Mouse (Mus musculus): Measurements from ENCODE around the gene Mydgf. TPM values are rescaled to one million over a fixed set of nuclear protein-coding genes. Genes with fewer than 3 reads are reported as not detected.

Mydgf gene
- total and polyA plus RNA-seq, 3 experiments: 61.1 to 101 (median 85.5) TPM

- Histone ChIP-seq H3K9me3 (replicated peaks; ENCODE audit: low read length) (no peaks in the 10 kb centered on the region), H3K4me1 (ENCODE audit: control insufficient read depth in 1 of 2, insufficient read depth in 2 of 2) (peaks cover 2 to 8% of the 10 kb centered on the region in 2 experiments; a peak in 3 of 4 replicates), H3K4me2 (ENCODE audit: insufficient read depth, low read depth, poor library complexity, severe bottlenecking) (no peak overlapping the region), H3K27me3 (replicated peaks) (no peaks in the 10 kb centered on the region), H3K79me2 (replicated peaks; ENCODE audit: control insufficient read depth, extremely low read depth, insufficient read depth, poor library complexity, severe bottlenecking) (no peaks in the 10 kb centered on the region), H3K36me3 (replicated peaks in 1 of 2; ENCODE audit: control insufficient read depth in 1 of 2, insufficient read depth in 1 of 2, low read length in 1 of 2) (peaks cover 87 to 99% of the 10 kb centered on the region in 2 experiments), H3K4me3 (replicated peaks in 1 of 3; ENCODE audit: low read depth in 2 of 3, low read length in 2 of 3, poor library complexity in 1 of 3) (no peak overlapping the region), H3K9ac (ENCODE audit: insufficient read depth, low read depth) (no peak overlapping the region), H3K27ac (ENCODE audit: insufficient read depth, low read depth) (no peak overlapping the region)
- dilution Hi-C loops (cut with MboI; ENCODE audit: extremely low pct_ligation_motif_present, extremely low pct_unique_long_range_greater_than_20kb, low sequenced_read_pairs): no loop called here
- in situ Hi-C loops (cut with MboI; ENCODE audit: low pct_ligation_motif_present, low pct_unique_long_range_greater_than_20kb, low sequenced_read_pairs): no loop called here
- DNase-seq (ENCODE audit: extremely low read depth): no peak
- TF ChIP-seq E2F4 (IDR thresholded peaks at IDR 0.05; ENCODE audit: insufficient replicate concordance, low read depth, low read length): no peak
These were observed 24.3 kb upstream of the Mydgf start for GRCm38 (mm10) chr17:56207963-56208530.

- Histone ChIP-seq H3K36me3 (replicated peaks in 1 of 2; ENCODE audit: control insufficient read depth in 1 of 2, insufficient read depth in 1 of 2, low read length in 1 of 2) (peaks cover 97 to 100% of the 10 kb centered on the region in 2 experiments), H3K79me2 (replicated peaks; ENCODE audit: control insufficient read depth, extremely low read depth, insufficient read depth, poor library complexity, severe bottlenecking) (no peaks in the 10 kb centered on the region), H3K27me3 (replicated peaks) (no peaks in the 10 kb centered on the region), H3K9me3 (replicated peaks; ENCODE audit: low read length) (no peaks in the 10 kb centered on the region), H3K4me1 (ENCODE audit: control insufficient read depth in 1 of 2, insufficient read depth in 2 of 2) (no peaks in the 10 kb centered on the region), H3K9ac (ENCODE audit: insufficient read depth, low read depth) (no peak overlapping the region), H3K4me3 (replicated peaks in 1 of 3; ENCODE audit: low read depth in 2 of 3, low read length in 2 of 3, poor library complexity in 1 of 3) (no peak overlapping the region), H3K27ac (ENCODE audit: insufficient read depth, low read depth) (no peak overlapping the region), H3K4me2 (ENCODE audit: insufficient read depth, low read depth, poor library complexity, severe bottlenecking) (no peak overlapping the region)
- DNase-seq (ENCODE audit: extremely low read depth): no peak
- TF ChIP-seq ZMIZ1 (IDR thresholded peaks at IDR 0.05; ENCODE audit: low read depth, low read length) (no peak), CHD1 (IDR thresholded peaks at IDR 0.05; ENCODE audit: low read depth, low read length) (no peak), MAZ (IDR thresholded peaks at IDR 0.05; ENCODE audit: low read depth, low read length) (no peak), ETS1 (conservative IDR thresholded peaks at IDR 0.05; ENCODE audit: low read depth, low read length) (no peak), ZKSCAN1 (IDR thresholded peaks at IDR 0.05; ENCODE audit: borderline replicate concordance, low read depth, low read length) (no peak), UBTF (IDR thresholded peaks at IDR 0.05; ENCODE audit: low read depth, low read length) (no peak), NELFE (IDR thresholded peaks at IDR 0.05; ENCODE audit: low read depth, low read length) (no peak), PAX5 (IDR thresholded peaks at IDR 0.05; ENCODE audit: low read length) (no peak), JUND (conservative IDR thresholded peaks at IDR 0.05; ENCODE audit: low read depth, low read length) (no peak), GABPA (IDR thresholded peaks at IDR 0.05; ENCODE audit: insufficient replicate concordance, low read depth, low read length) (no peak)
- dilution Hi-C loops (cut with MboI; ENCODE audit: extremely low pct_ligation_motif_present, extremely low pct_unique_long_range_greater_than_20kb, low sequenced_read_pairs): no loop called here
- in situ Hi-C loops (cut with MboI; ENCODE audit: low pct_ligation_motif_present, low pct_unique_long_range_greater_than_20kb, low sequenced_read_pairs): no loop called here
These were observed 23.4 kb upstream of the Mydgf start for GRCm38 (mm10) chr17:56206986-56207674.

Data from CH12.LX (cell line).